Mouse (Mus musculus) liver, postnatal 0 days (tissue): ENCODE measurements around the gene Sufu.

Experiments
- CTCF ChIP-seq: sonication (generic); IDR thresholded peaks from 2 replicates; pipeline ENCODE4 v1.5.1; 2016; ENCODE audit warnings: antibody characterized with exemption, low read depth
- EP300 ChIP-seq: IDR thresholded peaks from 2 replicates; pipeline ENCODE4 v1.6.1; 2016; ENCODE audit warnings: antibody characterized with exemption, low read depth, mild to moderate bottlenecking

GRCm38 (mm10) chr19:46459889-46460288 lies 63.2 kb downstream of the Sufu start:
- TF ChIP-seq CTCF (no peak), EP300 (no peak)
